Mouse (Mus musculus) heart, embryonic 11.5 days (tissue): ENCODE measurements around the gene Cntn5. TPM values are rescaled to one million over a fixed set of nuclear protein-coding genes. Genes with fewer than 3 reads are reported as not detected.

Experiments
- ATAC-seq: fragments of 200-750 bp; cut with Nextera tagmentation; replicated peaks from 2 replicates; pipeline ENCODE4 v1.8.0; 2017; ENCODE audit warnings: moderate library complexity; ENCODE audit not compliant: insufficient number of reproducible peaks, low FRiP score, low TSS enrichment
- H3K27ac ChIP-seq: fragments of 300-500 bp; sonication (generic); 2 replicates; pipeline ENCODE4 v1.5.1; 2014; ENCODE audit warnings: mild to moderate bottlenecking, low read depth, low read length
- H3K27me3 ChIP-seq: fragments of 300-500 bp; sonication (generic); 2 replicates; pipeline ENCODE4 v1.6.1; 2014; ENCODE audit warnings: mild to moderate bottlenecking, low read length, mixed read lengths; ENCODE audit not compliant: control insufficient read depth, insufficient read depth
- H3K36me3 ChIP-seq: fragments of 300-500 bp; sonication (generic); 2 replicates; pipeline ENCODE4 v1.6.1; 2014; ENCODE audit warnings: mild to moderate bottlenecking, low read length, moderate library complexity, mixed read lengths; ENCODE audit not compliant: control insufficient read depth, insufficient read depth
- H3K4me1 ChIP-seq: fragments of 300-500 bp; sonication (generic); 2 replicates; pipeline ENCODE4 v1.6.1; 2014; ENCODE audit warnings: low read length; ENCODE audit not compliant: control insufficient read depth, insufficient read depth
- H3K4me2 ChIP-seq: fragments of 300-500 bp; sonication (generic); 2 replicates; pipeline ENCODE4 v1.6.1; 2014; ENCODE audit warnings: mild to moderate bottlenecking, moderate library complexity
- H3K4me3 ChIP-seq: fragments of 300-500 bp; sonication (generic); 2 replicates; pipeline ENCODE4 v1.5.1; 2014; ENCODE audit warnings: low read depth, low read length
- H3K9ac ChIP-seq: fragments of 300-500 bp; sonication (generic); 2 replicates; pipeline ENCODE4 v1.6.1; 2014; ENCODE audit warnings: mild to moderate bottlenecking, low read depth, low read length, moderate library complexity
- H3K9me3 ChIP-seq: fragments of 300-500 bp; sonication (generic); replicated peaks from 2 replicates; pipeline ENCODE4 v1.6.1; 2016; ENCODE audit warnings: low read length; ENCODE audit not compliant: control insufficient read depth
- WGBS: fragments of 180-500 bp; shearing (Covaris S2); extraction: QIAGEN DNeasy Blood & Tissue Kit; methylation state at CpG from one replicate; pipeline ENCODE4 v1.1.7; 2014; ENCODE audit not compliant: insufficient replicate concordance; 5-methylcytosine and 5-hydroxymethylcytosine counted together
- polyA plus RNA-seq: library from polyadenylated mRNA; unstranded; fragments of >200 nt; fragmentation: Nextera tagmentation; extraction: Ambion mirVana; gene quantifications from 2 replicates; pipeline ENCODE4 v1.2.1, GENCODE M21; 2014

Cntn5 gene
- polyA plus RNA-seq, 1 experiment from 2014 or later = 0.20 TPM

DNA sequence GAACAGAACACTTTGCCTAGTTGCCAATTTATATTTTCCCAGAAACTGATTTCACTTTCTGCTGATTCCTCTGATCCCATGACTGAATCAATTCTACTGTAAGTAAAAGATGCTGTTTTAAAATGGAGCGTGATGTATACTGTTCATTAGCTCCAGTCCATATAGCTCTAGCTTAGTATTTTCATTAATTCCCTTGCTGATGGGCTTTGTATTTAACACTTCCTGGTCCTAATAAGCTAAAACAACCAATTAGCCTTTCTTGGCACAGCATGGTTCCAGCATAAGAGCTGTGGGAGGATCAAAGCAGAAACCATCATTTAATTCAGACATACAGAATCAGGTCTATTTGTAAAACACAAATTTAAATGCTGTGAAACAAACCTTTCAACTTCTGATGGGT is 375.5 kb downstream of the Cntn5 start:
- Histone ChIP-seq H3K36me3 (no peaks in the 10 kb centered on the region), H3K9me3 (no peaks in the 10 kb centered on the region), H3K27me3 (no peaks in the 10 kb centered on the region), H3K27ac (no peak overlapping the region), H3K9ac (no peak overlapping the region), H3K4me3 (no peak overlapping the region), H3K4me2 (no peak overlapping the region), H3K4me1 (no peaks in the 10 kb centered on the region)
- WGBS = 77% methylated on average over 1 of the region's 1 CpGs
- no peak for ATAC-seq

DNA sequence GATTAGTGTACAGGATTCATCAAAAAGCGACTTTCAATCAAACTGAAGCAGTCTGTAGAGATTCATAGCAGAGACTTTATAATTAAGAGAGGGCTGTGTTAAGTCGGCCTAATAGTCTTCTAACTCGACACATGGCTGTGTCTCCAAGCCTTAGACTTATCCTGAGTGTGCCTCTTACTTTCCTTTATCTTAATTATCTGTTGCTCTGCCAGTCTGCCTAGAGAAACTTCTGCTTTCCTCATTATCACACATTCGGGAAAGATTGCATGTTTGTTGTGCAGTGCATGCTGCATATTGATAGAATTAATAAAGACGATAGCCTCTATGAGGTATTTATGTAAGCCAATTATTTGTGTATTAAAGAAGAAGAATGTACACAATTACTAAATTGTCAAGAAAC is 375.9 kb downstream of the Cntn5 start:
- Histone ChIP-seq H3K9ac (no peak overlapping the region), H3K9me3 (no peaks in the 10 kb centered on the region), H3K4me1 (no peaks in the 10 kb centered on the region), H3K36me3 (no peaks in the 10 kb centered on the region), H3K27ac (no peak overlapping the region), H3K4me3 (no peak overlapping the region), H3K27me3 (no peaks in the 10 kb centered on the region), H3K4me2 (no peak overlapping the region)
- ATAC-seq = no peak
- WGBS = 61% methylated on average over 5 of the region's 5 CpGs

DNA sequence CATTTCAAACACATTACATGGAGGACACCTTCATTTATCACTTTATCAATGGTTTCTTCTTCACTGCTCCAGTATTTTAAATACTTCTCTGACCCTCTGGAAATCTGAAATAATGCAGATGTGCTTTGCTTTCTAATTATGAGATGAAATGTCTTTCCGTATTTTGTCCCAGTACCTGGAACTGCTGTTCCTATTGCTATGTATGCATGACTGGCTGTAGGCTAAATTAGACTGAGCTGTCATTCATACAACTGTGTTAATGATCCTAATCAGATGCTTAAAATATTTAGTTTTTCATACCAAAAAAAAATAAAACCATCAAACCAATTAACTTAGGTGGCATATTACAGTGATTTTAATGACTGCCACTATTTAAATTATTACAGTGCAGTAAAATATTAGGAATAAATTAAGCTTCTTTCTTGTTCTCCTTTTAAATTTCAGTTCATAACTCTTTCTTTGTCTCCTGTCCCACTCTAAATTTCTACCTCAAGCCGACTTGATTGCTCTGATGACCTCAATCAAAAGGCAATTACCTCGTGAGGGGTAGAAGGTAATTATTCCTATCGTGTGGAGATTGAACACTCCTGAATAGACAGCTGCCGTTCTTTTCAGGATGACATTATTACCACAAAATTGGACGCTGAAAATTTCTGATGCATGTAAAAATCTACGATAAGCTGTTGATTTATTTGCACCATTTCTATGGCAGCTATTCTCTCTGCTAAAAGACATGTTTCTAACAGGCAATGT is 378.5 kb downstream of the Cntn5 start:
- no peaks in the 10 kb centered on the region for H3K9me3 ChIP-seq
- H3K4me2 ChIP-seq = no peak overlapping the region
- H3K27me3 ChIP-seq = no peaks in the 10 kb centered on the region
- ATAC-seq = no peak
- no peak overlapping the region for H3K9ac ChIP-seq
- H3K4me1 ChIP-seq = no peaks in the 10 kb centered on the region
- 76% methylated on average over 7 of the region's 7 CpGs for WGBS
- H3K27ac ChIP-seq = no peak overlapping the region
- no peaks in the 10 kb centered on the region for H3K36me3 ChIP-seq
- H3K4me3 ChIP-seq = no peak overlapping the region

DNA sequence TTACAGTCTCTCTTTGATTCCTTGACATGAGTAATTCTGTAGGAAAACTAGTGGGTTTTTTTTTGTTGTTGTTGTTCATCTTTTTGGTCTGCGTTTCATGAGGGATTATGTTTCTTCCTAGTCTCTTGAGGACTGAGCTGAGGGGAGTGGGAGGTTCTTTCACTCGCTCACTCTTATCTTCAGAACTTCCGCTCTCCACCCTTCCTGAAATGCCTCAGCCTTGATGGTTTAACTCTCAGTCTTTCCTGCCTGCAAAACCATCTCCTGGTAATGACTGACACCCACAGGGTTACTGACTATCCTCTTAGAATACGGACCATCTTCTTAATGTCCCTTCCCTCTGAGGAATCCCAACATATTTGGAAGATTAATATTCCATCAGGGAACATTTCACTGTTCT is 382.0 kb downstream of the Cntn5 start:
- no peak overlapping the region for H3K4me3 ChIP-seq
- H3K4me1 ChIP-seq = no peaks in the 10 kb centered on the region
- no peak overlapping the region for H3K9ac ChIP-seq
- H3K9me3 ChIP-seq = no peaks in the 10 kb centered on the region
- H3K36me3 ChIP-seq = no peaks in the 10 kb centered on the region
- H3K27me3 ChIP-seq = no peaks in the 10 kb centered on the region
- WGBS = 21% methylated on average over 4 of the region's 4 CpGs
- H3K27ac ChIP-seq = no peak overlapping the region
- no peak overlapping the region for H3K4me2 ChIP-seq
- no peak for ATAC-seq

DNA sequence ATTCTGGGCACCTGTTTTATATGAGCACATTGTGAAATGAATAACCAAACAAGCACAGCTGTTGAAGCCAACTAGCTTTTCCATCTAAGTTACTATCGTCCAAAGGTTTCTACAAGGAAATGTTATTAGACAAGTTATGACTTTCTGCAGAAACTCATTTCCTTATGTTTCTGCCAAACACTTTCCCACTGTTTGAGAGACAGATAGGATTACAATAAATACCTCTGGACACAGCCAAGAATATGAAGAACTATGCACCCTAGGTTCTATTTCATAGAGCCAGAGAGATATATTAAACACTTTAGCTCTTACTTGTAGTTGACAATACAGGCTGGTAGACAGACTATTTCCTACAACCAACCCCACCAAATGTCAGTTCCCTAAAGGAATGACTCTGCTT is 383.5 kb downstream of the Cntn5 start:
- ATAC-seq = no peak
- H3K9me3 ChIP-seq = no peaks in the 10 kb centered on the region
- no peaks in the 10 kb centered on the region for H3K36me3 ChIP-seq
- no peak overlapping the region for H3K9ac ChIP-seq
- no peaks in the 10 kb centered on the region for H3K27me3 ChIP-seq
- H3K4me2 ChIP-seq = no peak overlapping the region
- H3K27ac ChIP-seq = no peak overlapping the region
- 85% methylated on average over 1 of the region's 1 CpGs for WGBS
- H3K4me1 ChIP-seq = no peaks in the 10 kb centered on the region
- H3K4me3 ChIP-seq = no peak overlapping the region

DNA sequence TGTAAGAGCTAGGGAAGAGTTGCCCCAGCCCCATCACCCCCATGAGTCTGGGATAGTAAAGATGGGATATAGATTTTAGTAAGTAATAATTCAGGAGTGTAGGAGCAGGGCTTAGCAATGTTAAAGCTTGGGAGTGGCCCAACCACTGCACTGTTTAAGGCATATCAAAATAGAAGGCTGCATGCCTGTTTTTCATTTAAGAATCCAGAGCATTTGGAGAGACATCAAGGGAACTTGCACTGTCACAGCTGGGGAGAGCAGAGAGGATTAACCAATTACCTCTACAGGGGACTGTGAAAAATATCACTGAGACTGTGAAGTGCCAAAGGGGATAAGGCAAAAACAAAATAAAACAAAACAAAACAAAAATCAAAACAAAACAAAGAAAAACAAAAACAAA is 412.3 kb downstream of the Cntn5 start:
- Histone ChIP-seq H3K9me3 (no peaks in the 10 kb centered on the region), H3K4me2 (no peak overlapping the region), H3K4me3 (no peak overlapping the region), H3K4me1 (no peaks in the 10 kb centered on the region), H3K36me3 (no peaks in the 10 kb centered on the region), H3K27ac (no peak overlapping the region), H3K9ac (no peak overlapping the region), H3K27me3 (no peaks in the 10 kb centered on the region)
- no peak for ATAC-seq

DNA sequence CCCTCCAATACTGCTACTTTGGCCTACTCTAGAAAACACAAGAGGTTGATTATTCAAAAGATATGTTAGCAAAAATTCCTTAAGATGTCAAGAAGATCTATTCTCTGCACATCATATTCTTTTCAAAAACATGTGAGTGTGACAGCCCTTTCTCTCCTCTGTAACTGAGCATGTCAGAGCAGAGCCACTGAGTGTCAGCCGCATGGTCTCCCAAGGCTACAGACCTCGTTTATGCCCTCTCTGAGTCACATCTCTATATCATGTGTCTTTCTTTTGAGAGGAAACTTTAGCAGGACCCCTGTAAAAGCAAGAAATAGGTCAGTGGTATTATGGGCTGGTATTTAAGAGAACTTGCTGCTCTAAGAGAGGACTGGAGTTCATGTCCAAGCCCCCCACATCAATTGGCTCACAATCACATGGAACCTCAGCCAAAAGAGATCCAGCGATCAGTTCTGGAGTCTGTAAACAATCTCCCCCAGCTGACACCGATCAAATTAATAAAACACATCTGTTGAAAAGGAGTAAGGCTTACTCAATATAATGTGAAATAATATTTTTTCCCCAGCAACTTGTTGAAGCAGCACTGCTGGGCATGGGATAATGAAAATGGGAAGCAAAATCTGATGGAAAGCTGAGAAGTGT is 433.0 kb downstream of the Cntn5 start:
- 67% methylated on average over 4 of the region's 4 CpGs for WGBS
- Histone ChIP-seq H3K36me3 (no peaks in the 10 kb centered on the region), H3K9me3 (no peaks in the 10 kb centered on the region), H3K27ac (no peak overlapping the region), H3K27me3 (no peaks in the 10 kb centered on the region), H3K4me1 (no peaks in the 10 kb centered on the region), H3K4me2 (no peak overlapping the region), H3K9ac (no peak overlapping the region), H3K4me3 (no peak overlapping the region)
- no peak for ATAC-seq

DNA sequence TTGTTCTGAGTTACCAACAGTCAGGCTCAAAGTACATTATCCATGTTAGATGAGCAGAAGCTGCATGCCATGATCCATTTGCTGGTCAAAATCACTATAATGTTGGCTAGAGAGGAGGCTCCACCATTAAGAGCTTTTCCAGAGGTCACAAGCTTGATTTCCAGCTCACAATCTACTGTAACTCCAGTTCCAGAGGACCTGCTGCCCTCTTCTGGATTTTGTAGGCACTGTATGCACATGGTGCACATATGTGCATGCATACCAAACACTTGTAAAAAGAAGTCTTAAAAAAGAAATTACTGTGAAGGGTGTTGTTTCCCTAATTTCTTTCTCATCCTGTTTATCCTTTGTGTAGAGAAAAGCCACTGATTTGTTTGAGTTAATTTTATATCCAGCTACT is 439.8 kb downstream of the Cntn5 start:
- no peak overlapping the region for H3K27ac ChIP-seq
- ATAC-seq = no peak
- no peaks in the 10 kb centered on the region for H3K36me3 ChIP-seq
- no peaks in the 10 kb centered on the region for H3K4me1 ChIP-seq
- H3K27me3 ChIP-seq = no peaks in the 10 kb centered on the region
- H3K4me3 ChIP-seq = no peak overlapping the region
- no peak overlapping the region for H3K9ac ChIP-seq
- H3K4me2 ChIP-seq = no peak overlapping the region
- no peaks in the 10 kb centered on the region for H3K9me3 ChIP-seq

DNA sequence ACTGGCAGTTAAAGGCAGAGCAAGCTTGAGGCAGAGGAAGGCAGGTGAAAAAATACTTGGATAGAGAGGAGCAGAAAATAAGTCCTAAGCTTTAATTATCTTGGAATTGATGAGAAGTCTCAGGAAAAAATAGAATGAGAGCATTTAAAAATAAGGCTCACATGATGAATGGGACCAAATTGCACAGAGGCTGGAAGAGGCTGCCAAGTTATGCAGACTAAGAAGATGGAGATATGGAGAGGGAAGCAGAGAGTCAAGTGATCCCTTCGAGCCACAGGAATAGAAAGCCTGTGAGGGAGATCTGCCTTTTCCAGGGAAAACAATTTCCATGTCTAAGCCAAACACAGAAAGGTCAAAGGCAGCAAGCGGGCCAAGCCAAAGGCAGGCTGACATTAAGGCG is 446.7 kb downstream of the Cntn5 start:
- H3K9me3 ChIP-seq = no peaks in the 10 kb centered on the region
- no peaks in the 10 kb centered on the region for H3K36me3 ChIP-seq
- no peak for ATAC-seq
- no peaks in the 10 kb centered on the region for H3K27me3 ChIP-seq
- H3K27ac ChIP-seq = no peak overlapping the region
- 52% methylated on average over 3 of the region's 3 CpGs for WGBS
- H3K9ac ChIP-seq = no peak overlapping the region
- H3K4me2 ChIP-seq = no peak overlapping the region
- H3K4me3 ChIP-seq = no peak overlapping the region
- no peaks in the 10 kb centered on the region for H3K4me1 ChIP-seq
